Mouse (Mus musculus): Measurements from ENCODE around the gene Fhad1.

GRCm38 (mm10) chr4:141874111-141874600 is 140.7 kb downstream of the Fhad1 start:
- no peak for TF ChIP-seq CTCF (IDR thresholded peaks at IDR 0.05; ENCODE audit: low read depth)
- TF ChIP-seq EP300 (optimal IDR thresholded peaks at IDR 0.05): no peak

Data from stomach, postnatal 0 days (tissue).